Mouse (Mus musculus) right cerebral cortex, postnatal 14 days (tissue): Measurements from ENCODE around the gene Dhcr7.

ENCODE experiments used
- DNase-seq: peaks from one replicate; pipeline ENCODE4 v3.0.0; 2022

Dhcr7 gene

DNA sequence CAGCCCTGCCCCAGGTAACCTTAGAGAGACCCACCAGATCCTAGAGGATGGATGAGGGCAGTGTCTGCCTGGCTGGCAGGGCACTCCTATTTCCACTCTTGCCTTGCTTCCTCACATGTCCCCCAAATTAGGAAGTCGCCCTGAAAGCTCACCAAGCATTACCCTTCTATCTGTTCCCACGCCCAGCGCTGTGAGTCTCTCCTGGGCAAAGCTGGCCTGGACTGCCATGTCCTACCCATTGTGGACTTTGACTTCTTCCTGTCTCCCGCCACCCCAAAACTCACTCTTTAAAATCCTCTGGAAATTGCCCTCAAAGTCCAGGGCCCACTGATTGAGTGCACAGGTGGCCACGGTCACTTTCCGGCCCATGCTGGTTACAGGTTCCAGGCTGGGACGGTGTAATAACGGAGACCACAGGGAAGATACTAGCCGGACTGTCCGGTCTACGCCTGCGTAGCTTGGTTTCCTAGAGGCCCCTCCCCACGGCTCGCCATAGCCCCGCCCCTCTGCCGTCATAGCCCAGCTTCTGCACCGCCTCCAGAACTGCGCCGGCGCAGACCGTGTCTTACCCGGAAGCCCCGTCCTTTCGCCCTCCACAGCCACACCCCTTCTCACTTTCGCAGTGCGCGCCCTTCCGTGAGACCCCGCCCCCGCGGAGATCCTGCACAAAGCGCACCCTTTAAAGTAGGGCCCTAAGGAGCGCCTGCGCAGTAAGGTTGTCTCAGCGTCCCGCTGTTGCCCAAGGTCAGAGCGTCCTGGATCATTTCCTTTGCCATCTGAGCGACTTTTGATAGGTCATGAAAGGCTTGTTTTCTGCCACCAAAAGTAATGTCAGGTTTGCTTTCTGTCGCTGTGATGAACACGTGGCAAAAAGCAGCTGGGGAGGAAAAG lies at the start of gene Dhcr7, which contains the start of gene Nadsyn1:
TSS of gene Dhcr7 (plus strand) at position 771 of the 891 bp plus-strand sequence.
TSS of gene Nadsyn1 (minus strand) at position 475 of the 891 bp plus-strand sequence.
- DNase-seq: peak; percentile 99

DNA sequence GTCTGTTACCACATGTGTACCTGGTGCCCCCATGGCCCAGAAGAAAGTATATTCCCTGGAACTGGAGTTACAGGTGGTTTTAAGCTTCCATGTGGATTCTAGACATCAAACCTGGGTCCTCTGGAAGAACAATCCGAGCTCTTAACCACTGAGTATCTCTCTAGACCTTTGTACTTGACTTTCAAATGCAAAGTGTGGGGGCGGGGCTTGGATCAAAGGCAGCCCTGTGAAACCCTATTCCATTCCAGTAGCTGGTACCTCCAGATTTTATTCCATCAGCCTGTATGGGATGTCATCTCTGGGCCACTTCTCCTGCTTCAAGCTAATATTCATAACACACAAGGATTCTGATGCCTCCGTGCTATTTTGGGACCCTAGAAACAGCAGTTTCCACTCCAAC lies 46.8 kb upstream of the Dhcr7 start:
- no peak for DNase-seq

DNA sequence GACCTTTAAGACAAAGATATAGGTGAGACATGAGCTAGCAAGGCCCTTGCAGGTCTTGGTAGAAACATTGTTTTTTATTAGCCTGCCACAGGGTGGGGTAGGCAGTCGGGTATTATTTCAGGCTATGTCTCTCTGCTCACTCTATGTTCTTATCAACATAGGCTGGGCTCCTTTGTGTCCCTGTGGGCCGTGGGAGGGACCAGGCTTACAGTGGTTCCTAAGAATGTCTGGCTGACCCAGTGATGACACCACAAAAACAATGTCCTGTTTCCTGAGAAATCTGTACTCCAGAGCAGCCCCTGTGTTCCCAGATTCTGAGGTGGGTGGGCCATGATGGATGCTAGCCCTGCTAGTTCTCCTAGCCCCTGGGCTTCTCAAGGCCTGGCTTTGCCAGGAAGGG lies 45.6 kb upstream of the Dhcr7 start:
- no peak for DNase-seq

DNA sequence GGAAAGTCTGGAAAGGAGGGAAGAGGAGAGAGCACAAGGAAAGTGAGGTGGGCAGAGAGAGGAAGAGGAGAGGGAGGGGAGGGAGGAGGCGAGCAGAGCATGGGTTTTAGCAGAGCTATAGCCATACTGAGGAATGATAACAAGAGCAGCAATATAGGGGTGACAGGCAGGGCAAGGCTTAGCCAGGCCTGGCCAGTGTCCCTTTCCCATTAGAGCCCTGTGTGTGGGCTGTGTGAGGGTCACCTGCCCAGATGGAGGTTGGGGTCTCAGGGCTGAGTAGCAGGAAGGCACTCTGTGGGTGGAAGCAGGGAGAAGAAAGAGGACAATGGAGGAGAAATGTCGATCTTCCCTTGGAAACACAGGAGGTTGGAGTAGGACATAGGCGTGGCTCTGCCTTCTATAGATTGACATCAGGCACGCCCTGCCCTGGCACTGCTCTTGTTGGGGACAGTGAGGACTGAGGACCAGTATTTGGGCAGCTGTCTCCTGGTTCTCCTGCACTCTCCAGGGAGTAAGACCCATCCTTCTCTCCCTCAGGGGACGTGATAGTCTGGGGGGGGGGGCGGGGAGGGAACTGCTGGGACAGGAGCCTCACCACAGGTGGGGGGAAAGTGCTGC lies 39.5 kb upstream of the Dhcr7 start:
- DNase-seq: no peak

DNA sequence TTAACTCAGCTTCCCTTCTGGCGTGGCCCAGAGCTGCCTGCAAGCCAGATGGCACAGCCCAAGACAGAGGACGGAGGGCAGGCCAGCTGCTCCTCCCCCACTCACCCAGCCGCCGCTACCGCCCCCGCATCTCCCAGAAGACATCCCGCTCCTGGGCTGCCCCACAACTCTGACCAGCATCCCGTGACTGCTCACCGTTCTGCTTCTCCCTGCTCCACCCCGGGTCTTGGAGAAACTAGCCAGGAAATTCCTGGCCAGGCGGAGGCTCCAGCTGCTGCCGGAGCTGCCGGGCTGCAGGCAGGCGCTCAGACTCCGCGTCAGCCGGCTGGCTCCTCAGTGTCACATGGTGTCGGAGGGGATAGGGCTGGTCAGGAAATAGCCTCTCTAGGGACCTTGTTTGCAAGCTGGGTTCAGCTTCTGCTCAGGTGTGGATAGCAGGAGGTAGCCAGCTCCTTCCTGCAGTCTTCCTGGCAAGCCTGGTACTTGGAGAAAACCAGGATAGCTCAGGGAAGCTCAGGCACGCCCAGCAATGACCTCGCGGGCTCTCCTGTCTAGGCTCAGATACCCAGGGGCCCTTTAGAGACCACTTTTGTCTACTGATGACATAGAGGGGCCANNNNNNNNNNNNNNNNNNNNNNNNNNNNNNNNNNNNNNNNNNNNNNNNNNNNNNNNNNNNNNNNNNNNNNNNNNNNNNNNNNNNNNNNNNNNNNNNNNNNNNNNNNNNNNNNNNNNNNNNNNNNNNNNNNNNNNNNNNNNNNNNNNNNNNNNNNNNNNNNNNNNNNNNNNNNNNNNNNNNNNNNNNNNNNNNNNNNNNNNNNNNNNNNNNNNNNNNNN lies 38.7 kb upstream of the Dhcr7 start, which contains the start of gene Mrgpre:
TSS of gene Mrgpre (minus strand) at position 505 of the 834 bp plus-strand sequence.
- DNase-seq: peak; percentile 74

DNA sequence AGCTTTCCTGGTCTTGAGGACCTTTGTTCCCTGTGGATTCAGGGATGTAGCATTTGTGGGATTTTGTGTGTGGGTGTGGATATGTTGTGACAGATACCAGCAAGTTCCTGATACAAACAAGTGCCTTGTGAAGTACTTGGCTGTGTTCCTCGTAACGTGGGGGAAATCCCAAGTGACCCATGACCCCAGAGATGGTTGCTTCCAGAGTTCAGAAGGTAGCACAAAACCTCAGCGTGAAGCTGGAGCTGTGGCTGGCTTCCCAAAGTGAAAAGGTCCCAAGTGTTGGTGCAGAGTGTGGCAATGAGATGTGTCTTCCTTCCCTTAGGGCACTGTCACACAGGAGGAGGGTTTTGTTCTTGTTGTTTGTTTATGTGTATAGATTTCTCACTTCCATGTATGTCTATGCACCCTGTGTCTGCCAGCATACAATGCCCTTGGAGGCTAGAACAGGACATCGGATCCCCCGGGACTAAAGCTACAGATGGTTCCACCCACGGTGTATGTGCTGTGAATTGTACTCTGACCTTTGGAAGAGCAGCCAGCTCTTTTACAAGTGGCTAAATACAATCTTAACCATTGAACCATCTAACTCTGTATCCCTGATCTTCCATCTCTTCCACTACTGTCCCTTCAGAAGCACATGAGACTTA lies 30.5 kb upstream of the Dhcr7 start:
- no peak for DNase-seq

DNA sequence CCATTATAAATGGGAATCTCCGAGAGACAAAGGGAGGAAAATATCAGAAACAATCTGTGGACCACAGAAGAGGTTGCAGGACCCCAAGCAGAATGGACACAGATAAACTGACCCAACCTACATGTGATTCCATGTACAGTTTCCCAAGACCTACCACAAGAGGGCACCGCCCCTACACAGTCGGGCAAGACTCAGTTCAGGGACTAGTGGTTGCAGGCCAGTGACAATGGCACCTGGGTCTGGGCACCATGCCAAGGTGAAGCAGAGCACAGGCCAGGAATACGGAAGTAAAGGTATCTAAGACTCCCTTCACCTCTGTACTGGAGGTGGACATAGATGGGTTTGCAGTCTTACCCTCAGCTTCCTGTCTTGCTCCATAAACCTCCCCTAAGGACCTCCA lies 29.8 kb upstream of the Dhcr7 start:
- no peak for DNase-seq

DNA sequence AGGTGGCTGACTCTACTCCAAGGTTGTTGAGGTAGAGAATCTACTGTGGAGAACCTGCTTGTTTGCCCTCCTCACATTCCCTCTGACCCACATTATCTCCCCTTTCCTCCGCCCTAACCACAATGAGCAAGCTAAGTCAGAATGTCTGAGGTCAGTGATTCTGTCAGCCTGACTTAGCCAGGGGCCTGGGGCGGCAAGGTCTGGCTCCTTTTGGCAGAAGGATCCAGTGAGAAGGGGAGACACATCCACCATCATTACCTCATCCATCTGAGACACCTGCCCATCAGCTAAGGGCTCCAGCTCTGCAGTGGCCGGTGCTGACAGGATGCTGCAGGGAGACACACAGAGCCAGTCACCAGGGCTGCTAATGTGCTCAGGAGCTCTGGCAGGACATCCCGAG lies 24.2 kb upstream of the Dhcr7 start:
- no peak for DNase-seq

DNA sequence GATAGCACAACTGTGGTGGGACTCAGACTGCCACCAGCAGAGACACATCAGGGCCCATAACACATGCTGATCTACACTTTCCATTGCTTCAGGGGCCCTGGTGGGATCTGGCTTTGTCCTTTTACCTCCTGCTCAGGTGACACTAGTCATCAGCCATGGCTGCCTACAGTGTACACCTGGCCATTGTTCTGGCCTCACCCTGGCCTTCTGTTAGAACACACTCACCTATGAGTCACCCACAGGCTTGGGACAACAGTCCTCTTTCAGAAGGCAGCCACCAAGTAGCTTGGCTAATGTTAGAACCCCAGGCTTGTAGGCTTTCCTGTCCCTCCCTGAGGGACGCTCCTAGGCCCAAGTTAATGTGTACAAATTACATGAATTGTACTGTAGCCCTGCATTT lies 22.2 kb upstream of the Dhcr7 start:
- no peak for DNase-seq

DNA sequence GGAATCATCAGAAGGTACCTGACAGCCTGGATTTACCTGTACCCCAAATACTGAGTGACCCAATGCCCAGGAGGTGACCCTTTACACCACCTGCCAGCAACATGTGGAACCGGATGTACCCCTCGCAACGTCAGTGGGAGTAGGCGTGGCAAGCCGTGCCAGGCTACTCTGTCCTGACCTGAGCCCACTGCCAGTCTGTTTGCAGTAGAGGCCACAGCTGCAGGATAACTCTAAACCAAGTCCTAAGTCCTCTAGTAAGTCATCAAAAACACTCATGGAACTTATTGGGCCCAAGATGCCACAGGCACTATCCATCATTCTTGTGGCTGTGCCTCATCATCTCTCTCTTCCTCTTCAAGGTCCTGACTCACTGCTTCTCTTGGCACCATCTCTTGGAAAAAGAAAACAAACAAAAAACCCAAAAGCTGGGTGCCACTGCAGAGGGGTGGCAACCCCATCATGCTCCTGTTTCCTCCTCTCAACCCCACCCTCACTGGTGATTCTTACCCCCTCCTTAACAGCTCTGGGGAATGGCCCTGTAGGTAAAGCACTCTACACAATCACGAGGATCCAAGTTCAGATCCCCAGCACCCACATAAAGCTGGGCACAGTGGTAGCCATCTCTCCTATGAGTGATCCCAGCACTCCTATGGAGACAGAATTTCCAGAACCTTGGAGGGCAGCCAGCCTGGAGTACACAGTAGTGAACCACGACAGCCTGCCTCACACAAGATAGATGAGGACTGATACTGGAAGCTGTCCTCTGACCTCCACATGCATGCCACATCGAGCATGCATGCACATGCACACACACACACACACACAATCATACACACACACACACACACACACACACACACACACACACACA lies 21.5 kb upstream of the Dhcr7 start:
- DNase-seq: no peak

DNA sequence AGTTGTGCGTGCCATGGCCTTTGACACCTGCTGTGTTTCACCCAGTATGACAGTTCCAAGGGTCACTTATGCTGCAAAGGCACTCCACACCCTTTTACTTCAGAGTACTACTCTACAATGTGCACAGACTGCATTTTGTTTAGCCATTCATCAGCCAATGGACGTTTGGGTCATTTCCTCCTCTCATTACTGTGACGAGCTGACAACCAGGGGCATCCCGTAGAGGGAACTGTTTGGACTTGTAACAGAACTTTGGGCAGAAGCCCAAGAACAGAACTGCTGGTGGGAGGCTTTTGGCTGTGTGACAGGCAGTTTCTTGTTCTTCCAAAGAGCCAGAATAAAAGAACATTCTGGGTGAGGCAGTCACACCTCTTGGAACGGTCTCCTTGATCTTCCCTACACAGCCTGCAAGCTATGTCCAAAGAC lies 17.7 kb upstream of the Dhcr7 start:
- DNase-seq: peak; percentile 29

DNA sequence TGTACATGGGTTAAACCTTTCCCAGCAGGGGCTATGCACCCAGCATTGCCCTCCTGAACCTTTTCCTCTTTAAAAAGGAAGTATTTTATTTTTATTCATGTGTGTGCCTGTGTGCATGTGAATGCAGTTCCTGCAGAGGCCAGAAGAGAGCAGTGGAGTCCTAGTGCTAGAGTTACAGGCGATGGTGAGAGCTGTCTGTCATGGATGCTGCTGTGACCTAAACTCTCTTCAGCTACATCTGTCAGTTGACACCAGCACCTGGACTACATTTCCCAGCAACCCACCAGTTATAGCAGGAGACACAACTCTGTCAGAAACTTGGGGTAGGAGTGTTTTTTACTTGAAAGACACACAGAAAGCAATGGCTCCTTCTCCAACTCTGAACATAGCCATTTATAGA lies 14.0 kb upstream of the Dhcr7 start:
- DNase-seq: no peak

DNA sequence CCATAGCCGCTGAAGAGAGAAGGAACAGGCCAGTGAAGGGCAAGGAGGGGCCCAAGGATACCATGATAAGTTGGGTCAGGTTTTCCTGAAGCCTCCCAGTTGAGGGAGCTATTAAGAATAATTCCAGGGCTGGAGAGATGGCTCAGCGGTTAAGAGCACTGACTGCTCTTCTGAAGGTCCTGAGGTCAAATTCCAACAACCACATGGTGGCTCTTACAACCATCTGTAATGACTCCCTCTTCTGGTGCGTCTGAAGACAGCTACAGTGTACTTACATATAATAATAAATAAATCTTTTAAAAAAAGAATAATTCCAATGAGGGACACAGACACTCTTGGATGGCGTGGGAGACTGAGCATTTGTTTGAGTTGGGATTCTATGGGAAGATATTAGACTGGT lies 3.7 kb upstream of the Dhcr7 start:
- no peak for DNase-seq

DNA sequence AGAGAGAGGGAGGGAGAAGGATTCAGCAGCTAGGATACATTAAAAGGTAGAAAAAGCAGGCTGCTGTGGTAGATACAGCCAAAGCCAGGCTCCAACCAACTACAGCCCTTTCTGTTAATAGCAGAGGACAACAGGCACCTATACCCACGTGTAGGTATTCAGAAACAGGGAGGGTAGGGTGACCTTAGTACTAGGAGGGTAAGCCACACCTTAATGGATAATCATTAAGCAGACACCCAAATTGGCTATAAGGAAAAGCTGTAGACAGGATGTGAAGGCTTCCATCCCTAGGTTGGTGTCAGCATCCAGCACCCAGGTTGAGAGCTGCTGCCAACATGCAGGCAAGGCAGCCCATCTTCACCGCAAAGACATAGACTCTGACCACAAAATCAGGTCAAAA lies 1.7 kb upstream of the Dhcr7 start:
- DNase-seq: no peak

DNA sequence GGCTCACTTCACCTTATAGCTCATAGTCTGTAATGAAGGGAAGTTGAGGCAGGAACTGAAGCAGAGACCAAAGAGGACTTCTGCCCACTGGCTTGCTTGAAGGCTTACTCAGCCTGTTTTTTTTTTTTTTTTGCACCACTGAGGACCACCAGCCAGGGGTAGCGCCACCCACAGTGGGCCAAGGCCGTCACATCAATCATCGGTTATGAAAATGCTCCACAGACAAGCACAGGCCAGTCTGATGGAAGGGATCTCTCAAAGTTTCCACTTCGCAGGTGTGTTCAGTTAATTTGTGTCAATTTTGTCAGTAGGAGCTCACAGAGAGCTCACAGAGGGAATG lies 291 bp downstream of the Dhcr7 start:
- DNase-seq: no peak

DNA sequence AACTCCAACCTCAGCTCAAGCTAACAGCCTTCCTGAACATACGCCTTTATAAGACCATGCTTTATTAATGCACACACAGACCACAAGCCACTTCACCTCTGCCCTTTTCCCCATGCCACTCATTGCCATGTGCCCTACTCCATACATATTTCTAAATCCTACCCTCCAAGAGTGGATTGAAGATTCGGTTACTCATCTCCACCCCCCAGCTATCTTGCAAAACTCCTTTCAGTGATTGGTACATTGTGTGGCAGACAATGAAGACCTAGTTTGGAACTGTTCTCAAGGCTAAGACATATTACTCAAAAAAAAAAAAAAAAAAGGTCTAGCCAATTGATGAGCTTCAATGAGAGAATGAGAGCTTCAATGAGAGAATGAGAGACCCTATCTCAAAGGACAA lies 4.0 kb downstream of the Dhcr7 start:
- no peak for DNase-seq

DNA sequence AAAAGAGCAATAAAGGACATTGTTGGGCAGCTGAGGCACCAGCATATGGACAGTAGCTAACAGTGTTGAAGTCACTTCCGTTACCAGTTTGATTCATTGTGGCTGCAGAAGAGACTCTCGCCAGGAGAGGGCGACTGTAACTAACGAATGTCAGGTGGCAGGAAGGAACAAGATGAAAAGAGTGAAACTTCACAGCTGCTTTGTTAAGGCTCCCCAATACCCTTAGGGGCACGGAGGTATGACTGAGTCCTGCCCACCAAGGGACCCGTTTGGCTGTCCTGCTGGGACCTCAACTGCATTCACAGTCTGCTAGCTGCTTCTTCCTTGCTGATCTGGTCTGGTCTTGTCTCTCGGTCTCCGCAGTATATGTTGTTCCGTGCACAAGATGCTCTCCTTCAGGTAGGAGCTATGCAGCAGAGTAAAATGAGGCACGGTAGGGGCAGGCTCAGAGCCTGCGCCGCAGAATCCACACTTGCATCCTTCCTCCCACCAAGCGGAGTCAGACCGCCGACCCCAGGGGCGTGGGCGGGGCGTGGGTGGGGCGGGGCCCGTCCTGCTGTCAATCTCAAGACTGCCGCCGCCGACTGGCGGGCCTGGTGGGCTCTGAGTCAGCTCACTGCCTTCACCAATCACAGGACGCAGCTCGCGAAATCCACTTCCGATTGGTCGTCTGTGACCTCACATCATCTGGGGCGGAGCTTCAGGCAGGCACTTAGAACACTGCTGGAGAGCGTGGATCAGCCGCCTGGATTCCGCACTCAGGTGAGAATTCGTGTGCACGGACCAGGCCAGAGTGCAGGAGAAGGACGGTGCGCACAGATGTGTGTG lies 6.8 kb downstream of the Dhcr7 start:
- peak; percentile 93 for DNase-seq

DNA sequence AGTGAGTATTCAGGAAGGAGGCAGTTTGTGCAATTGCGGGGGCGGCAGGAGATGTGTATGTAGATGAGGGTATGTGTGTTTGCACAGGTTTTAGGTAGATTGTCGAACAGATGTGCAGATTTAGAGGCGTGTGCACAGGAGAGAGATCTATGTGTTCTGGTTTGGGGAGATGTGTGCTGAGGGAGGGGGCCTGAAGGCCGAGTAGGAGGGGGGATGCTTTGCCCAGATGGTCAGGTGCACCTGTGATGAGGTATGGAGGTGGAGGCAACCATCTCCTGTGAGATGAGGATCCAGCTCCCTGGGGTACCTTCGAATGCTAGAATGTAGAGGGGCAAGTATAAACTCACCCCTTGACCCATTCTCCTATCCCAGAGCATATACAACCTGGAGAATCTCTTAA lies 7.5 kb downstream of the Dhcr7 start:
- no peak for DNase-seq

DNA sequence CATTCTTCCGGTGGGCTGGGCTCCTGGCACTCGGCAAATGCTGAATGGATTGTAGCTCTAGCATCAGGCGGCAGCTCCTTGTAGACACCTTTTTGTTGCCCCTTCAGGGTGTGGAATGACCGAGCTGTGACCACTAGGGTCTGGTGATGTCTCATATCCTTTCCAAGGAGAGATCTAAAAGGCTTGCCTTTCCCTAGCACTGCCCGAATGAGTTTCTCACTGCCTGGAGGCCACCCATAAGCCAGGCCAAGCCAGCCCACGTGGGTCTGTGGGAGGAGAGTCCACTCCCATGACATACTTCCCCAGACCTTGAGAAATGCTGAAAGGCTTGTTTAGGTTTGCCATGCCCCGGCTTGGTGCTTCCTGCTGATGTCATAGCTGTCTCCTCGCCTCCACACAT lies 9.3 kb downstream of the Dhcr7 start:
- no peak for DNase-seq

DNA sequence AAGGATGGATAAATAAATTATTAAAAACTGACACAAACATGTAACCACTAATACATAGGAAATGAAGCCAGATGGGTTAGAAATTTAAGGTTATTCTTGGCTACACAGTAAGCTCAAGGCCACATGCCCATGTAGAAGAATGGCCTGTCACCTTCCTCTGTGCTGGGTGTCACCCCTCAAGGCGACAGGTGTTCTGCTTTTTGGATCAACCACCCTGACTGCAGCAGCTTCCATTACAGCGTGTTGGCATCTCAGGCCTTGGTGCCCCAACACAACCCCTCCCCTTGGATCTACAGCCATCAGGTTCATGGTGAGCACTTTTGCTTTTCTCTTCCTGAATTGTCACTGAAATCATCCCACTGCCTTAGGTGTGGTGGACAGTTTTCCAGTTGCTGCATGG lies 9.7 kb downstream of the Dhcr7 start:
- DNase-seq: no peak

DNA sequence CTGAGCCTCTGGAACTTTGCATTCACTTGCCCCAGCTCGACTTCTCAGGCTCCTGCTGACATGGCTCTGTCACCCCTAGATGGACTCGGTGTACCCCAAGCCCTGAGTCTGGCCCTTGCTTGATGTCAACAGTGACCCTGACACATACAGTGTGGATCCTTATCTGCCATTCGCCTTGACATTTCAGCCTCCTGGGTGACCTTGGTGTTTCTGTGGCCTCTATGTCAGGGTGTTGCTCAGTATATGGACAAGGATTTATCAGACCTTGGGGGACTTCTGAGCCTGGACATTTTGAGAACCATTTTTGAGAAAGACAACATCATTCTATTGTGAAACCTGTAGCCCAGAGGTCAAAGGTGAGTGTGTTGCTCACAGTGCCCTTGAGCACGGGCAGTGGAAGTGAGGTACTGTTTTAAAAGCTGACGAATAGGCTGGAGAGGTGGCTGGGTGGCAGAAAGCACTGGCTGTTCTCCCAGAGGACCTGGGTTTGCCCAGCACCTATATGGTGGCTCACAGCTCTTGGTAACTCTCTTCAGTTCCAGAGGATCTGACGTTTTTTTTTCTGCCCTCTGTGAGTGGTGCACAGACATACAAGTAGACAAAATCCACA lies 10.7 kb downstream of the Dhcr7 start:
- no peak for DNase-seq
